Mouse (Mus musculus) kidney, postnatal 4 days (tissue): ENCODE results near the gene Cenpb.
"Not testable (repeated sequence)": the region's sequence is repeated elsewhere in the genome, so short reads cannot be mapped to it uniquely, and the experiment has no call there.

Source experiments
- DNase-seq, 2 experiments: peaks; one replicate each; pipeline ENCODE4 v3.0.0; 2021; ENCODE audit warnings: mixed read lengths in 2 of 2

The Cenpb gene

GRCm38 (mm10) chr2:131179990-131180587 is at the start of gene Cenpb:
Cenpb (minus strand) TSS chr2:131180067.
- DNase-seq = peak; percentile 87 to 93

- DNase-seq = no peak
Measured at GRCm38 (mm10) chr2:131227243-131227642, 47.4 kb upstream of the Cenpb start.

GRCm38 (mm10) chr2:131226669-131227068 is 46.8 kb upstream of the Cenpb start:
- not testable (repeated sequence) for DNase-seq

GRCm38 (mm10) chr2:131225178-131225577 is 45.3 kb upstream of the Cenpb start:
- DNase-seq = peak; percentile 45 to 71

GRCm38 (mm10) chr2:131223569-131223968 is 43.7 kb upstream of the Cenpb start:
- no peak for DNase-seq

GRCm38 (mm10) chr2:131222562-131222961 is 42.7 kb upstream of the Cenpb start:
- peak in 1 of 2 experiments; percentile 27 for DNase-seq

- DNase-seq = no peak
Measured at GRCm38 (mm10) chr2:131221853-131222515, 42.1 kb upstream of the Cenpb start.

- DNase-seq = no peak
Measured at GRCm38 (mm10) chr2:131220030-131220429, 40.2 kb upstream of the Cenpb start.

- DNase-seq = no peak
Measured at GRCm38 (mm10) chr2:131215941-131216858, 36.3 kb upstream of the Cenpb start.

GRCm38 (mm10) chr2:131213773-131214172 is 33.9 kb upstream of the Cenpb start:
- DNase-seq = no peak

- DNase-seq = peak; percentile 33 to 34
Measured at GRCm38 (mm10) chr2:131211026-131211615, 31.3 kb upstream of the Cenpb start.

- DNase-seq = peak; percentile 97
Measured at GRCm38 (mm10) chr2:131209969-131210792, 30.3 kb upstream of the Cenpb start.

- no peak for DNase-seq
Measured at GRCm38 (mm10) chr2:131209125-131209795, 29.4 kb upstream of the Cenpb start.

GRCm38 (mm10) chr2:131208356-131208755 is 28.5 kb upstream of the Cenpb start:
- no peak for DNase-seq

- DNase-seq = no peak
Measured at GRCm38 (mm10) chr2:131206778-131207177, 26.9 kb upstream of the Cenpb start, which contains the start of gene Ap5s1. Ap5s1 (plus strand) TSS chr2:131207078.

- DNase-seq = no peak
Measured at GRCm38 (mm10) chr2:131205521-131206182, 25.8 kb upstream of the Cenpb start.

- DNase-seq = peak; percentile 91 to 95
Measured at GRCm38 (mm10) chr2:131204410-131204981, 24.6 kb upstream of the Cenpb start.

- no peak for DNase-seq
Measured at GRCm38 (mm10) chr2:131203816-131204409, 24.0 kb upstream of the Cenpb start.

- DNase-seq = no peak
Measured at GRCm38 (mm10) chr2:131201262-131201661, 21.4 kb upstream of the Cenpb start.

GRCm38 (mm10) chr2:131200710-131201109 is 20.8 kb upstream of the Cenpb start:
- no peak for DNase-seq
